Mouse (Mus musculus): ENCODE measurements around the gene Fcf1.

Gene Fcf1

DNA sequence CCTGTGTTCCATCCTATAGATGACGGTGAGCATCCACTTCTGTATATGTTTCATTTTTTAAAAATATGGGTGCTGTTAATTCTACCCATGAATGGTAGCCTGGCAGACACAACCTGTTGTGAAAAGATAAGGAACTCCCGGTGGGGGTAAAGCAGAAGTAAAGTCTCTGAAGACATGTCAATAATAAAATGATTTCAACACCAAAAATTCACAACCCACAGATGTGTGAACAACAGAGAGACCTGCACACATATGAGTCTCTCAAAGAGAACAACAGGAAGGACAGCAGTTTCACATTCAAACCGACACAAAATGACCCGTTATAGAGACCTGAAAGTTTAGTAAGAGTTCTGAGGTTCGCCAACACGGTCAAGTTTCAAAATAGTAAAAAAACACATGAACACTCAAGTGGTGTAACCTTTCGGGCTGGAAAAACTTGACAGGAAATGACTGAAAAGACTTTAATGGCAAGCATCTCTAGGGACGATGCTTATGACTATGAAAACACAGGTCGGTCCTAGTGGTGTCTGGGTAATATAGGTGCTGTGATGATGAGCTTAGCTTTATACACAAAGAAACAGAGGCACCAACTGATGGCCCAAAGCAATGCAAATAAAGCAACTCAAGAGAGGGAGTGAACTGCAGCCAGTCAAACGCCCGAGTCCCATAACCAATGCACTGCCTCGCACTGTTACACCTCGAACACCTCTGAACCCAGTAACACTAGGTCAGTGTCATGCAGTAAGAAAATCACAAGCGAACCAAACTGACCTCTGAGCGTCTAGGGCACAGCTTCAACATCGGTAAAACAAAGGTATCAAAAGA lies 1.7 kb upstream of the Fcf1 start:
- no peak for DNase-seq

GRCm38 (mm10) chr12:84969656-84970427 lies 855 bp upstream of the Fcf1 start:
- DNase-seq = no peak

GRCm38 (mm10) chr12:84979264-84979862 lies 8.7 kb downstream of the Fcf1 start:
- no peak for DNase-seq

GRCm38 (mm10) chr12:84989456-84989855 lies 18.8 kb downstream of the Fcf1 start:
- DNase-seq = no peak

DNA sequence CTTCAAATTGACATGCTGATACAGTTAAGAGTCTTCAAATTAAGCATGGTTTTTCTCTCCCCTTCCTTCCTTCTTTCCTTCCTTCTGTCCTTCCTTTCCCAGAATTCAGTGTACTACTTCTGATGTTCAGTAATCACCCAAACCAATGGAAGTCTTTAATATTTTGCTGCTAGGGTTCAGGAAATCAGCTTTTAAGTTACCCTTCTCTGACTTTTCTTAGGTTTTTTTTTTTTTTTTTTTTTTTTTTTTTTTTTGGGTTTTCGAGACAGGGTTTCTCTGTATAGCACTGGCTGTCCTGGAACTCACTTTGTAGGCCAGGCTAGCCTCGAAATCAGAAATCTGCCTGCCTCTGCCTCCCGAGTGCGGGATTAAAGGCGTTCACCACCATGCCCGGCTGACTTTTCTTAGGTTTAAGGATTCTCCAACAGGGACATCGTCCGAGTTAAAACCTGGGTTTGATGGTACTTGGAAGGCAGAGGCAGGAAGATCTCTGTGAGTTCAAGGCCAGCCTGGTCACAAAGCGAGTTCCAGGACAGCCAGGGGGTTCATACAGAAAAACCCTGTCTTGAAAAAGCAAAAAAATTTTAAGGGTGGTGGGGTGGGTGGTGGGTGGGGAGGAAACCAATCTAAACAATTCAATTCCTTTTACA lies 24.5 kb downstream of the Fcf1 start:
- DNase-seq = no peak

GRCm38 (mm10) chr12:84996083-84996496 lies 25.4 kb downstream of the Fcf1 start, which contains the start of gene Ylpm1:
TSS of gene Ylpm1 (plus strand) at chr12:84996321.
- DNase-seq = peak; percentile 99

DNA sequence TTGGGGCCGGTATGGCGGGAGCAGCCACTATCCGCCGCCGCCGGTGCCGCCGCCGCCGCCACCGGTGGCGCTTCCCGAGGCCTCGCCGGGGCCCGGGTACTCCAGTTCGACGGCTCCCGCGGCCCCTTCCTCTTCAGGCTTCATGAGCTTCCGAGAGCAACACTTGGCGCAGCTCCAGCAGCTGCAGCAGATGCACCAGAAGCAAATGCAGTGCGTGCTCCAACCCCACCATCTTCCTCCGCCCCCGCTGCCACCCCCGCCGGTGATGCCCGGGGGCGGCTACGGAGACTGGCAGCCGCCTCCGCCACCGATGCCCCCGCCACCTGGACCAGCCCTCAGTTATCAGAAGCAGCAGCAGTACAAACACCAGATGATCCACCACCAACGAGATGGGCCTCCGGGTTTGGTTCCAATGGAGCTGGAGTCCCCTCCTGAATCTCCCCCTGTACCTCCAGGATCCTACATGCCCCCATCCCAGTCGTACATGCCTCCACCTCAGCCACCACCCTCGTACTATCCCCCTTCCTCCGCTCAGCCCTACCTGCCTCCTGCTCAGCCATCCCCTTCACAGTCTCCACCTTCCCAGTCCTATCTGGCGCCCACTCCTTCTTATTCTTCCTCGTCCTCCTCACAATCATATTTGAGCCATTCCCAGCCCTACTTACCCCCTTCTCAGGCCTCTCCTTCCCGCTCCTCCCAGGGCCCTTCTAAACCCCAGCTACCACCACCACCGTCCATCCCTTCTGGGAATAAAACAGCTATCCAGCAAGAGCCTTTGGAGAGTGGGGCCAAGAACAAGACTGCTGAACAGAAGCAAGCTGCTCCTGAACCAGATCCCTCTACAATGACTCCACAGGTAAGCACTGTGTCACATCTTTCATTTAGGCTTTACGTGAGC lies 26.1 kb downstream of the Fcf1 start:
- DNase-seq = peak; percentile 57

DNA sequence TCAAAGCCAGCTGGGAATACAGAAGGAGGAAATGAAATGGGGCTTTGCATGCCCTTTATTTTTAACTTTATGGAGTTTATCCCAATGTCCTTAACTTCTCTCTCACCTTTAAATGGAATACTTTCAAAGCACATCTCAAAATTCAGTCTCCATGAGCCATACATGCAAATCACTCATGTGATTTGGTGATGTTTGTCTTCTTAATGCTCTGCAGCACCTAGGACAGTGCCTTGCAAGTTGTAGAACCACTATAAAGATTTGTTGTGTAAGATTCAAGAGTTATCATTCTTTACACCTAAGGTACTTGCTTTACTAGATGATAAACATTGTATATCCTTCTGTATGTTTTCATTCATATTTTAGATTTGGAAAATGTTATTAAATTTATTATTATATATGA lies 28.4 kb downstream of the Fcf1 start:
- DNase-seq = no peak

DNA sequence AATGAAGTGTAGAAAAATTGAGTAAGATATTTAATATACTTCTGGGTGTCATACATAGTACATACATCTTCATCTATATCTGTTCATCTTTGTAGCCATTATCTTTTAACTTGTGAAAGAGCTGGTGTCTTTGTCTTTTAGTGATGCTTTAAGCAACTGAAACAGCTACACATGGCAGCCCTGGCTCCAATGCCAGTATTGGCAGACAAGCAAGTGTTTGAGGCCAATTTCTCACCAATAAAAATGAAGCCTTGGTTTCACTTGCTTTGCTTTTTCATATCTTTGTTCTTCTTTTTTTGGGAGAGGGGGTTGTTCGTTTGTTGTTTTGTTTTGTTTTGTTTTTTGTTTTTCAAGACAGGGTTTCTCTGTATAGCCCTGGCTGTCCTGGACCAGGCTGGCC lies 35.5 kb downstream of the Fcf1 start:
- no peak for DNase-seq

GRCm38 (mm10) chr12:85007021-85007420 lies 36.3 kb downstream of the Fcf1 start:
- no peak for DNase-seq

GRCm38 (mm10) chr12:85009776-85010175 lies 39.1 kb downstream of the Fcf1 start:
- DNase-seq = peak; percentile 44

DNA sequence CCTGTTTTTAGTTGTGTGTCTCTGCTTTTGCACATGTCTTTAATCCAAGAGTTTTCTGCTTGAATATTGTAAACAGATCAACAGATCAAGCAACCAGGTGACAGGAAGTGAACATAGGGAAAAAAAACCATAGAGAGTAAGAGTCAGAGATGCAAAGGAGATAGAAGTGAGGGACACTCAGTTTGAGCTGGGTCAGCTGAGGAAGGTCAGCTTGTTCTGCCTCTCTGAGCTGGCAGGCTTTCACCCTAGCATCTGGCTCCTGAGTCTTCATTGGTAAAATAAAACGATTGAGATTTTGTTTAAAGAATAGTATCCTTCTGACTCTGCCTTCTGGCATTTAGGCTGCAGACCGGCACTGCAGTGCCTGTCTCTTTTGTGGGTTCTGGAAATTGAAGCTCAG lies 39.8 kb downstream of the Fcf1 start:
- DNase-seq = no peak

- no peak for DNase-seq
These were observed 41.5 kb downstream of the Fcf1 start for GRCm38 (mm10) chr12:85012185-85012584.

DNA sequence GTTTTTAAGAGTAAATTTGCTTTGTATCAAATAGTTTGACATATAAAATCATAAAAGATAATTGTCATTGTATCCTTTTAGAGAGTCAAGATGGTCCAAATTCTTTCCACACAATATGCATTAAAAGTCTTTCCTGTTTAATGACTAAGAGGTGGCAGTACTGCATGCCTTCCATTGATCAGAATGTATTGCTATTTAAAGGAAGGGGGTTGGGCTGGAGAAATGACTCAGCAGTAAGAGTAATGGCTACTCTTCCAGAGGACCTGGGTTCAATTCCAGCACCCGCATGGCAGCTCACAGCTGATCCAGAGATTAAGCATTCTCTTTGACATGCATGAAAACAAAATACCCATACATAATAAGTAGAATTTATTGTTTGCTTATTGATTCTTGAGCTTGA lies 51.4 kb downstream of the Fcf1 start:
- DNase-seq = no peak

GRCm38 (mm10) chr12:85032710-85033109 lies 62.0 kb downstream of the Fcf1 start:
- DNase-seq = peak; percentile 42

Data from lung, postnatal 10 days (tissue).